Mouse (Mus musculus) Patski (cell line): ENCODE results near the gene Prss57. TPM values are rescaled to one million over a fixed set of nuclear protein-coding genes. Genes with fewer than 3 reads are reported as not detected.

Experiments used
- ATAC-seq: fragments of 100-300 bp; one replicate; pipeline ENCODE4 v1.8.0; 2021
- CTCF ChIA-PET: fragments of 350-600 bp; sonication (Branson Sonifier 250); formaldehyde crosslinking; loops from one replicate; lab custom pipeline; 2022; ENCODE audit warnings: inconsistent platforms; lab: Charles Lee
- POLR2A ChIA-PET: fragments of 350-600 bp; sonication (Branson Sonifier 250); formaldehyde crosslinking; loops from one replicate; lab custom pipeline; 2022; ENCODE audit warnings: antibody characterized with exemption, inconsistent platforms; lab: Charles Lee
- DNase-seq: peaks from one replicate; pipeline ENCODE4 v3.0.0-alpha.2; 2011; ENCODE audit warnings: low read depth, low spot score
- H3K27me3 ChIP-seq: fragments of 371-371 bp; one replicate; pipeline ENCODE4 v1.5.1; 2021
- CTCF ChIP-seq: fragments of 100-300 bp; IDR thresholded peaks from one replicate; pipeline ENCODE4 v1.5.1; 2021
- in situ Hi-C: fragments of 300-500 bp; cut with MboI; formaldehyde crosslinking; loops from 3 replicates; pipeline ENCODE4 v1.11.1; 2018; ENCODE audit warnings: low pct_unique_long_range_greater_than_20kb, mixed read lengths
- polyA plus RNA-seq: library from polyadenylated mRNA; unstranded; gene quantifications from one replicate; pipeline ENCODE4 v1.2.3, GENCODE M21; 2021

Prss57 gene
- polyA plus RNA-seq, 1 experiment from 2014 or later, result not detected

DNA sequence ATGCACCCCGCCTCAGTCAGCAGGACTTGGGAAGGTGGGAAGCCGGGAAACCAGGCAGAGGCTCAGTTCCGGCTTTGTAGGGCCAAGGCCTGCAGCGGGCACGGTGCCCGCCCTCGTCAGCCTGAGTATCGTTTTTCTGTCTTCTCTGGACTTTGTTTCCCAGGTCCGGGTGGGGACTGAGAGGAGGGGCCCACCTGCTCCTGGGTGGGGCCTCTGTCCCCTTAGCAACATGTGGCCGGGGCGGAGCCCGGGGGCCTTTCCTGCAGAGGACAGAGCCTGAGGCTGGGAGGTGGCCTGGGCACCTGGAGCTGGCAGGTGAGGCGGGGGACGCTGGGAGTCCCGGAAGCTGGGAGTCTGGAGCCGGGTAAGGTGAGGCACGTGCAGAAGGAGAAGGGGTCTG lies 31.6 kb upstream of the Prss57 start:
- in situ Hi-C loops, result no loop called here
- no peak for TF ChIP-seq CTCF
- ATAC-seq, result no peak
- no peaks in the 10 kb centered on the region for H3K27me3 ChIP-seq
- DNase-seq, result no peak
- CTCF ChIA-PET, result no interaction called here
- POLR2A ChIA-PET, result no interaction called here

DNA sequence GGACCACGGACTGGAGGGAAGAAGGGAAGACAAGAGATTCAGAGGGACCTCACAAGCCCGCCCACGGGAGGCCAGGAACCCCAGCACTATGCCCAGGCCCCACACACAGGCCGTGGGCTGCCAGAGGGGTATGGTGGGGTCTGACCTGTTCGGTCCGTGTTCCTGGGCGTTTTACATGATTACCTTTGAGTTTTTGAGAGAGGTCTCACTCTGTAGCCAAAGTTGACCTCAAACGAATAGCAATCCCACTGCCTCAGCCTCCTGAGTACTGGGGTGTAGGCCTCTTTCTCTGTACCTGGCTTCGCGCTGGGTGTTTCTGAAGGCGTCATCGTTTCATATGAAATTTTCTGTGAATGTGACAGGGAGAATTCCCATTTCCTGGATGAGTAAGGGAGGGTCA lies 31.0 kb upstream of the Prss57 start:
- no peak for TF ChIP-seq CTCF
- ATAC-seq (no peak), DNase-seq (no peak)
- H3K27me3 ChIP-seq, result no peaks in the 10 kb centered on the region
- CTCF ChIA-PET, result no interaction called here
- in situ Hi-C loops, result no loop called here
- POLR2A ChIA-PET, result no interaction called here

DNA sequence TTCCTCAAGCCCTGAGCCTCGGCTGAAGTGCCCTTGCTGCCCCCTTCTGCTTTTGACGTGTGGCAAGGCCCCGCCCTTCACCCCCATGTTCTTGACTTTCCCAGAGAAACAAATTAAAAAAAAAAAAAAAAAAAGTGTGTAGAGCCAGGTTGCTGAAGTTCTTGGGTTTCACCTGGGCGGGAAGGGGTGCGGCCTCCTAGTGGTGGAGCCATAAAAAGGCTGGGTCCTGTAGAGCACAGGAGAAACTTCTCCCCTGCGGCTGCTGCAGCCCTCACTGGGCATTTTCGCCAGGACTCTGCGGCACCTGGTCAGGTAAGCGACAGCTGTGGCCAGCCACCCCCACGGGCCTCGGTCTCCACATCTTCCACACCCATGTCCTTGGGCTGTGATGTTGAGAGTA lies 30.0 kb upstream of the Prss57 start, which contains the start of gene Misp:
Misp (plus strand) TSS at position 208 of the 400 bp plus-strand sequence.
- in situ Hi-C loops, result no loop called here
- DNase-seq, result no peak
- CTCF ChIA-PET, result interaction anchor here (1.1 kb wide), 1 partner anchor 40 kb away, joined by 3 read pairs; no protein-coding TSS in a partner anchor
- POLR2A ChIA-PET, result interaction anchor here (0.6 kb wide), 1 partner anchor 14 kb away, joined by 3 read pairs; no protein-coding TSS in a partner anchor
- ATAC-seq, result no peak
- H3K27me3 ChIP-seq, result no peaks in the 10 kb centered on the region
- no peak for TF ChIP-seq CTCF

DNA sequence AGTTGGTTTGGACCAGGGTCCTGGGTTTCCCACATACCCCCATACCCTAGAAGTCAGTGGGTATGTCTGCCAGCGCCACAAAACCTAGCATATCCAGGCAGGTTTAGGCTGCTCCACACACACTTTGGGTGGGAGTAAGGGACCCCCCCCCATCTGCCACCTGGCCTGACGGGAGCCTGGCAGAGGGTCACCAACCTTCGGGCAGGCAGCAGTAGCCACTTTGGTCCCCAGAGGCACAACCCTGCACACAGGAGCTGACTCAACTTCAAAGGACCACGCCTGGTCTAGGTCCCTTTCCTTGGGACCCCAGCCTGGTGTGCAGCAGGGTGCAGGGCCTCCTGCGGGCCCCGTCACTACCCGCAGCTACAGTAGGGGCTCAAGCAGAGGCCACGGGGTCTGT lies 29.5 kb upstream of the Prss57 start:
- CTCF ChIA-PET, result interaction anchor here (0.9 to 1.1 kb wide), 2 partner anchors 40 to 105 kb away, joined by 3 read pairs; no protein-coding TSS in a partner anchor
- DNase-seq, result no peak
- in situ Hi-C loops, result no loop called here
- TF ChIP-seq CTCF, result no peak
- no peaks in the 10 kb centered on the region for H3K27me3 ChIP-seq
- no peak for ATAC-seq
- POLR2A ChIA-PET, result no interaction called here

DNA sequence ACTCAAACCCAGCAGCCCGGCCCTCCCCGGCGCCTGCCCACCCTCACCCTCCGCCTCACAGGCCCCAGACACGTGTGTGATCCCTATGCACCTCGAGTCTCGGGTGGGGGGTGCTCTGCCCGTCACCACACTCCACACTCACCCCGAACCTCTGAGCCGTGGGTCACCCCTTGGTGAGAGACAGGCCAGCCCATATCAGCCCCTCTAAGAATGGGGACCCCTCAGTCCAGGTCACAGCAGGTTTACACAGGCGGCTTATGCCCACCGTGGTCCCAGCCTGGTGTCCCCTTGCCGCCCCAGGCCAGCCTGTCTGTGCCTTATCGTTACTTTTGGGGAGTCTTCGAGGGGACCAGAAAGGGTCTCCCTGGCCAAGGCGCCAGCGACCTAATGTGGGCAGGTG lies 28.8 kb upstream of the Prss57 start:
- CTCF ChIA-PET, result interaction anchor here (0.9 kb wide), 1 partner anchor 106 kb away, joined by 3 read pairs; no protein-coding TSS in a partner anchor
- ATAC-seq (no peak), DNase-seq (no peak)
- POLR2A ChIA-PET, result no interaction called here
- no peak for TF ChIP-seq CTCF
- no peaks in the 10 kb centered on the region for H3K27me3 ChIP-seq
- in situ Hi-C loops, result no loop called here

DNA sequence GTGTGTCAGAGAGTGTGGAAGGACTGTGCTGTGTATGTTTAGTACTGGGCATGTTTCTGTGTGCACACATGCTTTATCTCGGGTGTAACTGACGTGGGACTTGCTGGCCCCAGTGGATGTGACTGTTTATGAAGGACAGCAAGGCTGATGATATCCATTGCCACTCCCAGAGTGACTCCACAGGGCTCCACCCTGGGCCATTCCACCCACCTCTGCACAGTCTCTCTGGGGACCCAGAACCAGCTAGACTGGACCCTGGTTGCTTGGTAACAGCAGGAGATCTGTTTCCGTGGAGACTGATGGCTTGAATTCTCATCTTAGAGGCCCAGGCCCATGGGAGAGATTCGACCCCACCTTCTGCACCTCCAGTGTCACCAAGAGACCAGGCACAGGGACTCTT lies 27.5 kb upstream of the Prss57 start:
- ChIA-PET CTCF (no interaction called here), POLR2A (no interaction called here)
- H3K27me3 ChIP-seq, result no peaks in the 10 kb centered on the region
- ATAC-seq (no peak), DNase-seq (no peak)
- TF ChIP-seq CTCF, result no peak
- in situ Hi-C loops, result no loop called here

DNA sequence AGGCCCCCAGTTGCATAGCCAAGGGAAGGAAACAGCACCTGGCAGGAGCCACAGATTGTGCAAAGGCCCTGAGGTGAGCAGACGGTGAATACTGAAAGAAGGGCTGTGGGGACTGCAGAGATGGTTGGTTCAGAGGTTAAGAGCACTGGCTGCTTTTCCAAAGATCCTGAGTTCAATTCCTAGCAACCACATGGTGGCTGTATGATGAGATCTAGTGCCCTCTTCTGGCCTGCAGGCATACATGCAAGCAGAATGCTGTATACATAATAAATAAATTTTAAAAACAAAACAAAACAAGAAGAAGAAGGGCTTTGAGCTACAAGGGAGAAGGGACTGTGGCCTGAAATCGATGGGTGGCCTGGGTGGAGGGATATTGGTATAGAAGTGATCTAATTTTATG lies 26.4 kb upstream of the Prss57 start:
- POLR2A ChIA-PET, result no interaction called here
- no peak for TF ChIP-seq CTCF

DNA sequence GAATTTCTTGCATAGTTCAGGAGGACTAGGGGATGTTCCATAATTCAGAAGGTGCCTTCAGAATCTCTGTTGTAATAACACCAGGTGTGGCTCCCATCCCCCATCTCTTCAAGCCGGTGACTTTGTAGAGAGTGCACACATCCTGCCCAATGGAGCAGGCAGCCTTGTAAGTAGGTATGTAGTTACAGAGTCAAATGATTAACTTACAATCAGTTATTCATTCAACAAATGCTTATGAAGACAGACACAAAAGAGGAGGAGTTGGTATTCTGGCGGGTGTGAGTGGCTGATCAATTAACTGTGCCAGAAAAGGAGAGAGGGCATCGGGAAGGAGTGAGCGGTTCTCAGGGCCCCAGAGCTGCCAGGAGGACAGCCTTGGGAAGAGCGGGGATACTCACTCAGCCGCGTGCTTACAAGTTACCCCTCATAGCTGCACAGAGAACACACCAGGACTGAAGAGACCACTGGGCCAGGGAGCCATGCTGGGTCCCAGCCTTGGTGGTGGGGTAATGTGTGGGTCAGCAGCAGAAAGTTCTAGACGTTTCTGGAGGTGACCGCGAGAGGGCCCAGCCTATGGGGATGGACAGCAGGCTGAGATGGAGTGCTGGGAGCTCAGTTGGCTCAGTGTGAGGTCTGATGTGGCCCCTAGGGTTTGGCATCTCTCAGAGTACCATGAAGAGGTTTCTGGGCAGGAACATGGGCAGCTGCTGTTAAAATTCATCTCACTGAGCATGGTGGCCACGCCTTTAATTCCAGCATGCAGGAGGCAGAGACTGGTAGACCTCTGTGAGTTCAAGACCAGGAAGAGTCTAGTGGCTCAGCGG lies 25.1 kb upstream of the Prss57 start:
- in situ Hi-C loops, result no loop called here
- ChIA-PET POLR2A (interaction anchor here (1.1 kb wide), 1 partner anchor 22 kb away, joined by 3 read pairs; no protein-coding TSS in a partner anchor), CTCF (interaction anchor here (0.7 to 2.0 kb wide), 6 partner anchors 9 to 47 kb away, joined by 3 to 9 read pairs (median 3); no protein-coding TSS in a partner anchor)
- no peak for TF ChIP-seq CTCF
- DNase-seq (no peak), ATAC-seq (peak; percentile 31)
- no peaks in the 10 kb centered on the region for H3K27me3 ChIP-seq

More for the DNA sequence above, 26.4 kb upstream of the Prss57 start:
- no peaks in the 10 kb centered on the region for H3K27me3 ChIP-seq
- no peak for ATAC-seq
- CTCF ChIA-PET, result interaction anchor here (1.9 to 2.0 kb wide), 2 partner anchors 15 to 28 kb away, joined by 9 read pairs; no protein-coding TSS in a partner anchor
- DNase-seq, result no peak
- in situ Hi-C loops, result no loop called here

DNA sequence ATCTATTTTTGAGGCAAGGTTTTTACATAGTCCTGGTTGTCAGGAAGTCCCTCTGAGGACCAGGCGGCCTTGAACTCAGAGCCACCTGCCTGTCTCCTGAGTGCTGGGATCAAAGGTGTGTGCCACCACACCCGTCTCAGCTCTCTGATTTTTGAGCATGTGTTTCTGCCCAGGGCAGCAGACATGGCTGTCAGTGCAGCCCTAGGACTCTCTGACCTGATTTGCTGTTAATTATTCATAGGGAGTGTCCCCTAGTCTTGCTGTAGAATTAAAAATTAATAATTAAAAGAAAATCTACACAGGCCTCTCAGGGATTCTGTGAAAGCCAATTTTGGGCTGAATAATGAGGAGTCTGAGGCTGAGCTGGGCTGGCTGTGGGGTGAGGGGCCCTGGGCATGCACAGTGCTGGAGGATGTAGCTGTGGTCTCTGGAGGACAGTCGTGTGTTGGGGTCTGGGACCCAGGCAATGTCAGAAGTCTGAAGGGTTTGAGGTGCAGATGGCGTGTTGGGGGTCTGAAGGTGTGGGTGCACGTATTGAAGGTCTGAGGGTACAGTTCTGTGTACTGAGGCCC lies 23.6 kb upstream of the Prss57 start:
- ATAC-seq (peak; percentile 33), DNase-seq (no peak)
- in situ Hi-C loops, result no loop called here
- ChIA-PET POLR2A (interaction anchor here (0.6 to 0.7 kb wide), 3 partner anchors 12 to 104 kb away, joined by 3 read pairs; no protein-coding TSS in a partner anchor), CTCF (interaction anchor here (3.0 kb wide), 1 partner anchor 21 kb away, joined by 24 read pairs; the partner anchor contains the start of gene Palm)
- H3K27me3 ChIP-seq, result no peaks in the 10 kb centered on the region
- no peak for TF ChIP-seq CTCF
